Mouse (Mus musculus) limb, embryonic 12.5 days (tissue): Measurements from ENCODE around the gene Tcf19. TPM values are rescaled to one million over a fixed set of nuclear protein-coding genes. Genes with fewer than 3 reads are reported as not detected.

Experiments used
- ATAC-seq: fragments of 200-750 bp; cut with Nextera tagmentation; 2 replicates; pipeline ENCODE4 v1.8.0; 2017; ENCODE audit warnings: low read depth, moderate TSS enrichment; ENCODE audit not compliant: insufficient number of reproducible peaks, insufficient read depth, low FRiP score, low TSS enrichment
- H3K27ac ChIP-seq: fragments of 300-500 bp; sonication (generic); 2 replicates; pipeline ENCODE4 v1.5.1; 2016; ENCODE audit warnings: mild to moderate bottlenecking, moderate library complexity
- H3K27me3 ChIP-seq: fragments of 300-500 bp; sonication (generic); 2 replicates; pipeline ENCODE4 v1.6.1; 2016; ENCODE audit warnings: mild to moderate bottlenecking, moderate library complexity
- H3K36me3 ChIP-seq: fragments of 300-500 bp; sonication (generic); 2 replicates; pipeline ENCODE4 v1.6.1; 2016; ENCODE audit warnings: mild to moderate bottlenecking, moderate library complexity
- H3K4me1 ChIP-seq: fragments of 300-500 bp; sonication (generic); replicated peaks from 2 replicates; pipeline ENCODE4 v1.6.1; 2016
- H3K4me2 ChIP-seq: fragments of 300-500 bp; sonication (generic); 2 replicates; pipeline ENCODE4 v1.6.1; 2016; ENCODE audit warnings: mild to moderate bottlenecking, moderate library complexity
- H3K4me3 ChIP-seq: fragments of 300-500 bp; sonication (generic); replicated peaks from 2 replicates; pipeline ENCODE4 v1.5.1; 2016; ENCODE audit warnings: mild to moderate bottlenecking
- H3K9ac ChIP-seq: fragments of 300-500 bp; sonication (generic); replicated peaks from 2 replicates; pipeline ENCODE4 v1.6.1; 2016; ENCODE audit warnings: mild to moderate bottlenecking, moderate library complexity
- H3K9me3 ChIP-seq: fragments of 300-500 bp; sonication (generic); 2 replicates; pipeline ENCODE4 v1.6.1; 2016; ENCODE audit warnings: mild to moderate bottlenecking, moderate library complexity
- WGBS: fragments of 180-500 bp; shearing (Covaris S2); methylation state at CpG from one replicate; pipeline ENCODE4 v1.1.7; 2016; 5-methylcytosine and 5-hydroxymethylcytosine counted together
- polyA plus RNA-seq: library from polyadenylated mRNA; unstranded; fragments of >200 nt; fragmentation: Nextera tagmentation; extraction: Ambion mirVana; gene quantifications from 2 replicates; pipeline ENCODE4 v1.2.1, GENCODE M21; 2016

Gene Tcf19
- polyA plus RNA-seq = 60.5 and 62.3 TPM in 2 replicates

DNA sequence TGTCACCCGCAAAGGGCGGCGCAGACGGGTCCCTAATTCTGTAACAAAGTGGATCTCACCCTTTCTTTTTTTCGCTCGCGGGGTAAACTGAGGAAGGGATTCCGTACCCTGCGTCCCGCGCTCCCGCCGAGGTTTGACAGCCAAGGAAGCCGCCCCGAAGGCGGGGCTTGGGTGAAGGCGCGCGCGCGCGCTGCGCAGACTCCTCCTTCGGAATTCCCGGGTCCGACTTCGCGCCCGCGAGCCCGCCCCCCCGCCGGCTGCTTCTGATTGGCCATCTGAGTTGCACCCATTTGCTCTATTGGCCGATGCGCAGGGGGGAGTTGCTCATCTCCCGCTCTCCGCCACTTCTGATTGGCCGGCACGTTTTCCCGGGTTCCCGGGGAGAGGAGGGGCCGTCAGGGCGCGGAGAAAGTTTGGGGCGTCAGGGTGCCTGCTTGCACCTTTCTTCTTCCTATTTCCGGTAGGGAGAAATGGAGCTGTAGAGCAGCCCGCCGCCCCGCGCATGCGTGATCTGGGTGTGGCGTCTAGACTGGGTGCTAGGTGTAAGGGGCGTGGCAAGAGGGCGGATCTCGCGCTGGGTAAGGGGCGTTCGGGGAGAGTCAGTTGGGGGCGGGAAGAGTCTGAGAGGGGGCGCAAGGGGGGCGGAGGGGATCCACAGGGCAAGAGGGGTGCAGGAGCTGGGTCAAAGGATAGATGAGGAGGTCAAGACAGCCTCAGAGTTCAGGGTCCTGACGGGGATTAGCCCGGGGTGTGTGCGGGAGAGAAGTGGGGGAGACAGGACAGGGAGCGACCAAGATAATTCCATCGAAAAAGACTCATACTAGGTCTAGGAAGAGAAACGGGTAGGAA is at the start of gene Tcf19, which contains the start of gene Cchcr1:
Tcf19 (minus strand) TSS at position 173 of the 849 bp plus-strand sequence.
Cchcr1 (plus strand) TSS at position 449 of the 849 bp plus-strand sequence.
- H3K9me3 ChIP-seq = no peaks in the 10 kb centered on the region
- H3K4me3 ChIP-seq = peak within 1 kb of the TSS; percentile 51
- peaks cover 35% of the 10 kb centered on the region for H3K4me1 ChIP-seq
- peak; percentile 89 for ATAC-seq
- H3K27ac ChIP-seq = peak within 1 kb of the TSS; percentile 64
- H3K27me3 ChIP-seq = no peaks in the 10 kb centered on the region
- H3K4me2 ChIP-seq = peak within 1 kb of the TSS; percentile 69
- H3K9ac ChIP-seq = peak within 1 kb of the TSS; percentile 63
- H3K36me3 ChIP-seq = peaks cover 47% of the 10 kb centered on the region
- under 1% methylated on average over 67 of the region's 67 CpGs for WGBS

GRCm38 (mm10) chr17:35558216-35558615 is 41.6 kb upstream of the Tcf19 start:
- H3K4me3 ChIP-seq = no peak overlapping the region
- H3K4me1 ChIP-seq = no peaks in the 10 kb centered on the region
- H3K27ac ChIP-seq = no peak overlapping the region
- H3K9me3 ChIP-seq = no peaks in the 10 kb centered on the region
- H3K27me3 ChIP-seq = no peaks in the 10 kb centered on the region; the same call in 1 of the 2 replicates
- 63% methylated on average over 8 of the region's 8 CpGs for WGBS
- no peak for ATAC-seq
- H3K4me2 ChIP-seq = no peak overlapping the region
- H3K36me3 ChIP-seq = no peaks in the 10 kb centered on the region
- no peak overlapping the region for H3K9ac ChIP-seq

- no peak overlapping the region for H3K27ac ChIP-seq
- no peak overlapping the region for H3K9ac ChIP-seq
- 78% methylated on average over 9 of the region's 9 CpGs for WGBS
- no peaks in the 10 kb centered on the region for H3K36me3 ChIP-seq
- no peaks in the 10 kb centered on the region; the same call in 1 of the 2 replicates for H3K27me3 ChIP-seq
- ATAC-seq = no peak
- no peak overlapping the region for H3K4me2 ChIP-seq
- no peaks in the 10 kb centered on the region for H3K9me3 ChIP-seq
- H3K4me1 ChIP-seq = no peaks in the 10 kb centered on the region
- H3K4me3 ChIP-seq = no peak overlapping the region
Measured at GRCm38 (mm10) chr17:35557351-35557750, 40.7 kb upstream of the Tcf19 start.

GRCm38 (mm10) chr17:35556812-35557211 is 40.2 kb upstream of the Tcf19 start:
- Histone ChIP-seq H3K4me2 (no peak overlapping the region), H3K27me3 (no peaks in the 10 kb centered on the region; the same call in 1 of the 2 replicates), H3K4me3 (no peak overlapping the region), H3K9me3 (no peaks in the 10 kb centered on the region), H3K4me1 (no peaks in the 10 kb centered on the region), H3K9ac (no peak overlapping the region), H3K36me3 (no peaks in the 10 kb centered on the region), H3K27ac (no peak overlapping the region)
- WGBS = 31% methylated on average over 5 of the region's 5 CpGs
- ATAC-seq = no peak

GRCm38 (mm10) chr17:35556186-35556765 is 39.7 kb upstream of the Tcf19 start:
- Histone ChIP-seq H3K4me1 (no peaks in the 10 kb centered on the region), H3K9me3 (no peaks in the 10 kb centered on the region)
- 89% methylated on average over 13 of the region's 13 CpGs for WGBS

DNA sequence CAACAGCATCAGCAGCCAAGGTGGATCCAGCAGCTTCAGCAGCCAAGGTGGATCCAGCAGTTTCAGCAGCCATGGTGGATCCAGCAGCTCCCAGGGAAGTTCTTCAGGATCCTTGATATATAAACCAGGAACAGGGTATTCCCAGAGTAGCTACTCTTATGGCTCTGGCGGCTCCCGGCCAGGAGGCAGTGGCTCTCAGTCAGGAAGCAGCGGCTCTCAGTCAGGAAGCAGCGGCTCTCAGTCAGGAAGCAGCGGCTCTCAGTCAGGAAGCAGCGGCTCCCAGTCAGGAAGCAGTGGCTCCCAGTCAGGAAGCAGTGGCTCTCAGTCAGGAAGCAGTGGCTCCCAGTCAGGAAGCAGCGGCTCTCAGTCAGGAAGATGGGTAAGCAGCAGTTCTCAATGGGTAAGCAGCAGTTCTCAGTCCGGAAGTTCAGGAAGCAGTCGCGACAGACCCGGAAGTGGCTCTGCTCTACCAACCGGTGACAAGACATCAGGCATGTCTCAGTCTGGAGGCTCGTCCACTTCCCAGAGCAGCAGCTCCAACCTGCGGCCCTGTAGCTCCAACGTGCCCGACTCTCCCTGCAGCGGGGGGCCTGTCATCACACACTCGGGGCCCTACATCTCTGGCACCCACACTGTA is 38.3 kb upstream of the Tcf19 start:
- Histone ChIP-seq H3K9ac (no peak overlapping the region), H3K4me1 (no peaks in the 10 kb centered on the region), H3K36me3 (no peaks in the 10 kb centered on the region)

More at GRCm38 (mm10) chr17:35556186-35556765, 39.7 kb upstream of the Tcf19 start:
- Histone ChIP-seq H3K4me3 (no peak overlapping the region), H3K27me3 (no peaks in the 10 kb centered on the region; the same call in 1 of the 2 replicates), H3K4me2 (no peak overlapping the region), H3K9ac (no peak overlapping the region), H3K36me3 (no peaks in the 10 kb centered on the region), H3K27ac (no peak overlapping the region)
- no peak for ATAC-seq

DNA sequence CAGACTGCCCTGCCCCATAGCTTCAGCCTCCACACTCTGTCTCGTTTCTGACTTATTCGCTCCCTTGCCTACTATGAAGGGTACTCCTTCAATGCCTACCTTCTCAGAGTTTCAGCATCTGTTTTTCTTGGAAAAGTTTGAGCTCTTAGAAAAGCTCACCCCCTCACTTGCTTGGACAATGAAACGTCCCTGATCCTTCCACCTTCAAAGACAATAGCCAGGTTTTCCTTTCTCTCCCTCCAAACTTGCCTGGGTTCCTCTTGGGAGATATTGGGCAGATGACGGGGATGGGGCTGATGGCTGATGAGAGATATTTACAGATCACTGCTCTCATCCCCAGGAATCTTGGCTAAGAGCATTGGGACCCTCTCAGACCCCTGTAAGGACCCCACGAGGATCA is 37.7 kb upstream of the Tcf19 start:
- no peak overlapping the region for H3K4me2 ChIP-seq
- WGBS = 78% methylated on average over 5 of the region's 5 CpGs
- H3K4me3 ChIP-seq = no peak overlapping the region
- no peak overlapping the region for H3K9ac ChIP-seq
- no peak overlapping the region for H3K27ac ChIP-seq
- ATAC-seq = no peak
- H3K4me1 ChIP-seq = no peaks in the 10 kb centered on the region
- no peaks in the 10 kb centered on the region; the same call in 1 of the 2 replicates for H3K27me3 ChIP-seq
- no peaks in the 10 kb centered on the region for H3K9me3 ChIP-seq
- H3K36me3 ChIP-seq = no peaks in the 10 kb centered on the region

More for the DNA sequence above, 38.3 kb upstream of the Tcf19 start:
- no peak for ATAC-seq
- WGBS = 90% methylated on average over 18 of the region's 18 CpGs
- Histone ChIP-seq H3K9me3 (no peaks in the 10 kb centered on the region), H3K4me3 (no peak overlapping the region), H3K27ac (no peak overlapping the region), H3K4me2 (no peak overlapping the region), H3K27me3 (no peaks in the 10 kb centered on the region; the same call in 1 of the 2 replicates)

- no peak for ATAC-seq
- Histone ChIP-seq H3K9me3 (no peaks in the 10 kb centered on the region), H3K27me3 (no peaks in the 10 kb centered on the region), H3K4me2 (no peak within 1 kb of the TSS), H3K4me1 (no peaks in the 10 kb centered on the region), H3K27ac (no peak within 1 kb of the TSS), H3K36me3 (no peaks in the 10 kb centered on the region), H3K9ac (no peak within 1 kb of the TSS), H3K4me3 (no peak within 1 kb of the TSS)
- 79% methylated on average over 10 of the region's 10 CpGs for WGBS
Measured at GRCm38 (mm10) chr17:35551881-35552414, 35.3 kb upstream of the Tcf19 start, which contains the start of gene Cdsn. Gene Cdsn (plus strand): TSS chr17:35552128.

DNA sequence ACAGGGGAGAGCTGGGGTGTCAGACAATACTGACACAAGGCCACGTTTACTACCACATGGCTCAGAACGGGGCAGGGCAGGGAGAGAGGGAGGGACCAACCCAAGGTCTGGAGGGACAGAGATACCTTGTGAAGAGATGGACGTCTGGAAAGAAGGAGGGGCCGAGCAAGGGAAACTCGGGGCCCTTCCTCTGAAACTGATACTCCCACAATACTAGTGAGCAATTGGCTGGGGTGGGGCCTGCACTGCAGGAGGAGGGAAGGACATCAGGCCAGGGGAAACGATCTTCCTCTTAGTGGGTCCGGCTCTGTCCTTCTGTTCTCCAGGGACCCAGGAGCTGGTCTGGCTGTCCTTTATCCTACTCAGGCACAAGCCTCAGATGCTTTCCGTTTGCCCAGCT is 34.2 kb upstream of the Tcf19 start:
- Histone ChIP-seq H3K4me2 (no peak overlapping the region), H3K9me3 (no peaks in the 10 kb centered on the region), H3K9ac (no peak overlapping the region), H3K27me3 (no peaks in the 10 kb centered on the region), H3K27ac (no peak overlapping the region), H3K4me3 (no peak overlapping the region), H3K36me3 (no peaks in the 10 kb centered on the region), H3K4me1 (no peaks in the 10 kb centered on the region)
- no peak for ATAC-seq
- 39% methylated on average over 8 of the region's 8 CpGs for WGBS

- H3K9me3 ChIP-seq = no peaks in the 10 kb centered on the region
- H3K4me3 ChIP-seq = no peak overlapping the region
- no peaks in the 10 kb centered on the region for H3K4me1 ChIP-seq
- no peak for ATAC-seq
- no peaks in the 10 kb centered on the region for H3K36me3 ChIP-seq
- H3K27ac ChIP-seq = no peak overlapping the region
- no peak overlapping the region for H3K9ac ChIP-seq
- 95% methylated on average over 4 of the region's 4 CpGs for WGBS
- no peak overlapping the region for H3K4me2 ChIP-seq
- no peaks in the 10 kb centered on the region for H3K27me3 ChIP-seq
Measured at GRCm38 (mm10) chr17:35550143-35550494, 33.5 kb upstream of the Tcf19 start.
